In the genomic region with DNA sequence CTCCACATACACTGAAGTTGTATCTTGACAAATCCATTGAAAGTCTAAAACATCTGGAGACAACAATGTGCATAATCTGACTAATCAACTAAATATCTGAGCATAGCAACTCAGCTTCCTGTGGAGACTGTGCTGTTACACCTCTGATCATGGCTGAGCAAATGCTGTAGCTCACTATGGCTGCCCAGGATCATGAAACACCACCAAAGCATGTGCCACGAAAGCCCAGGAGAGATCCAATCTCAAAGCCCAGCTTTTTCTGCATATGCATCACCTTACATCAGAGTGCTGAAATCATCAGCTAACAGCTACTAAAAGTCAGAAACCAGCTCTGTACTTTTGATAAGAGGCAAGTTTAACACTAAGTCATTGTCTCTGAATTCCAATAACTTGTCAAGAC, we compare ENCODE assay signal across 26 mouse cellular contexts.
"Had no signal": no experiment of that assay in that cellular context is flagged by ENCODE, and none has a peak within 500 bp of the region (broad histone marks: within the 10 kb centered on the region; RNA-seq: fewer than 3 reads in every experiment).

No protein-coding gene starts in this region.

- DNase-seq: gastrocnemius, adult 2 months; gastrocnemius, postnatal 10 days; gastrocnemius, postnatal 36 days; heart, adult 11 months; heart, adult 2 months; heart, postnatal 10 days; heart, postnatal 4 days; kidney, adult 11 months; kidney, adult 2 months; kidney, adult 9 months; kidney, postnatal 14 days; kidney, postnatal 36 days; layer of hippocampus, adult 9-11 months; layer of hippocampus, postnatal 36 days; left cerebral cortex, postnatal 4 days had no signal

- H3K27ac ChIP-seq: gastrocnemius, adult 2 months; heart, adult 2 months; heart, embryonic 10.5 days; hindbrain, embryonic 10.5 days; hindbrain, embryonic 12.5 days; hindbrain, embryonic 14.5 days; kidney, embryonic 15.5 days; kidney, postnatal 0 days; limb, embryonic 13.5 days; limb, embryonic 15.5 days; liver, embryonic 12.5 days; liver, embryonic 14.5 days had no signal

- H3K4me3 ChIP-seq: gastrocnemius, adult 2 months; heart, adult 2 months; heart, embryonic 10.5 days; heart, embryonic 12.5 days; hindbrain, embryonic 10.5 days; hindbrain, embryonic 12.5 days; kidney, embryonic 15.5 days; limb, embryonic 13.5 days; limb, embryonic 15.5 days; liver, embryonic 12.5 days had no signal

- H3K4me1 ChIP-seq: heart, embryonic 10.5 days; heart, embryonic 12.5 days; hindbrain, embryonic 10.5 days; hindbrain, embryonic 12.5 days; kidney, embryonic 15.5 days; limb, embryonic 13.5 days; limb, embryonic 15.5 days; liver, embryonic 12.5 days had no signal
